9 mouse cellular contexts compared by ENCODE assay signal in genomic region chr14:76217178-76217500, GRCm38 (mm10).
DNase-seq lines count a peak whose midpoint lies in the region; ATAC-seq lines count a peak whose summit lies in the region.
"Had no signal": no experiment of that assay in that cellular context is flagged by ENCODE, and none has a peak within 500 bp of the region (broad histone marks: within the 10 kb centered on the region; RNA-seq: fewer than 3 reads in every experiment).

No protein-coding gene starts in this region.

- H3K4me1 ChIP-seq in limb, embryonic 10.5 days: peaks cover 4% of the 10 kb centered on the region; the same call in 1 of the 2 replicates
- peaks cover 4% of the 10 kb centered on the region; the same call in 1 of the 2 replicates for H3K4me1 ChIP-seq in forebrain, embryonic 11.5 days (replicated peaks; ENCODE audit: control insufficient read depth, insufficient read depth, low read length)

- peak; percentile 85 for ATAC-seq in megakaryocyte progenitor cell, adult 5-6 weeks (replicated peaks; ENCODE audit: poor library complexity)
- ATAC-seq in forebrain, embryonic 11.5 days (replicated peaks; ENCODE audit: low FRiP score): no peak

- H3K27me3 ChIP-seq in limb, embryonic 10.5 days (ENCODE audit: low read depth, poor library complexity, severe bottlenecking): no peaks in the 10 kb centered on the region
- no peaks in the 10 kb centered on the region for H3K27me3 ChIP-seq in forebrain, embryonic 11.5 days (ENCODE audit: control insufficient read depth, insufficient read depth, low read length)

- H3K4me2 ChIP-seq in forebrain, embryonic 11.5 days (ENCODE audit: low read depth, low read length, severe bottlenecking): no peak overlapping the region

- H3K9me3 ChIP-seq in limb, embryonic 10.5 days (replicated peaks): 0 out of 2 replicates have a peak, but pooled peaks cover 1% of the 10 kb centered on the region
- H3K9me3 ChIP-seq in forebrain, embryonic 11.5 days (ENCODE audit: control insufficient read depth, low read length): peaks cover 3% of the 10 kb centered on the region; the same call in 1 of the 2 replicates

- no peaks in the 10 kb centered on the region for H3K36me3 ChIP-seq in limb, embryonic 10.5 days
- no peaks in the 10 kb centered on the region for H3K36me3 ChIP-seq in forebrain, embryonic 11.5 days (ENCODE audit: control insufficient read depth, insufficient read depth, low read length)

- WGBS in limb, embryonic 10.5 days: 88% methylated on average over 9 of the region's 9 CpGs
- 75% methylated on average over 9 of the region's 9 CpGs for WGBS in forebrain, embryonic 11.5 days

- no peak overlapping the region for H3K4me3 ChIP-seq in limb, embryonic 10.5 days
- no peak overlapping the region for H3K4me3 ChIP-seq in forebrain, embryonic 11.5 days (ENCODE audit: low read depth, low read length)
- H3K4me3 ChIP-seq: myocyte had no signal

- H3K27ac ChIP-seq in limb, embryonic 10.5 days: no peak overlapping the region
- no peak overlapping the region for H3K27ac ChIP-seq in forebrain, embryonic 11.5 days (ENCODE audit: low read depth, low read length)

- DNase-seq in lung, postnatal 14 days: peak; percentile 11
- no peak for DNase-seq in lung, postnatal 10 days
- DNase-seq in induced T-regulatory cell, adult 2 months (ENCODE audit: low read depth): peak; percentile 96
- DNase-seq in thymus, postnatal 36 days: peak; percentile 66 to 80
- no peak for DNase-seq in layer of hippocampus, postnatal 25 days (ENCODE audit: extremely low spot score in 1 of 2, low spot score in 1 of 2)
- no peak for DNase-seq in limb, embryonic 10.5 days (ENCODE audit: low spot score)
- no peak for DNase-seq in forebrain, embryonic 11.5 days (ENCODE audit: low spot score)

- H3K9ac ChIP-seq in forebrain, embryonic 11.5 days (ENCODE audit: low read length): no peak overlapping the region

Comparison
In these comparisons a context has a peak if more than half of its experiments do, and no peak if none do; other contexts are left out.
1. DNase-seq: peak in lung, postnatal 14 days (single experiment), induced T-regulatory cell, adult 2 months (single experiment) and thymus, postnatal 36 days (2 of 2); none in lung, postnatal 10 days (single experiment), layer of hippocampus, postnatal 25 days (0 of 2), limb, embryonic 10.5 days (single experiment) and forebrain, embryonic 11.5 days (single experiment).